Mouse (Mus musculus) heart, adult 11 months (tissue): ENCODE data around the gene Tbpl2.

ENCODE experiments used
- DNase-seq: peaks from one replicate; pipeline ENCODE4 v3.0.0; 2022

Tbpl2 gene

DNA sequence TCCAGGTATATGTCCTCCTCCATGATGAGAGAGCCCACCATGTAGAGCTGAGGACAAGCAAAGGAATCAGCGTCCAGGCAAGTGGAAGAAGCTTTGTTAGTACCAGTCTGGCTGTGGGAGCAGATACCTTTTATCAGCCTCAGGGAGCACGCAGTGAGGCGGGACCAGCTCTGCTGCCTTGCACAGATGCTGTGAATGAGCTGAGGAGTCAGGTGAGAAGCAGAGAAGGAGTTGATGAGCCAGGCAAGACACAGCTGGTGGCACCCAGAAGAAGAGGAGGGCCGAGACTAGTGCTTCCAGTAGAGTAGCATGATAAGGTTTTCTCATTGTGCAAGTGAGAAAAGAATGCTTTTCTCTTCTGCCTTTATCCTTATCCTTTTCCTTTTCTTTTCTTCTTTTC is at the start of gene Tbpl2:
TSS of gene Tbpl2 (minus strand) at position 101 of the 400 bp plus-strand sequence.
- no peak for DNase-seq

DNA sequence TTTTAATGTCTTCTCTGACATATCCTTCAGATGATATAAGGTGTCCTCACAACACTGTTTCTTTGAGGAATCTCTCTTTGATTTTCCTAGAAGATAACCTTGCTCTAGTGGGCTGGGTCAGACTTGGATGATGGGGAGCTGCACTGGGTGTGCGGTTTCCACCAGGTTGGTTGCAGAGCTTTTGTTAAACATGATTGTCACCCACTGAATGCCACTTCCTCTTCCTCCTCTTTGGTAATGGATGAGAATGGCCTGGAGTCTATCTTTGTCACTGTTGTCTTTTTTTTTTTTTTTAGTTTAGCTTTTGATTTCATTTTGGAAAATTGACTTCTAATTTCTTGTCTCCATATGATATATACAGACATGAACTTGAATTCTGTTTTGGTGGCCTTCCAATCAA is 38.0 kb upstream of the Tbpl2 start:
- no peak for DNase-seq

DNA sequence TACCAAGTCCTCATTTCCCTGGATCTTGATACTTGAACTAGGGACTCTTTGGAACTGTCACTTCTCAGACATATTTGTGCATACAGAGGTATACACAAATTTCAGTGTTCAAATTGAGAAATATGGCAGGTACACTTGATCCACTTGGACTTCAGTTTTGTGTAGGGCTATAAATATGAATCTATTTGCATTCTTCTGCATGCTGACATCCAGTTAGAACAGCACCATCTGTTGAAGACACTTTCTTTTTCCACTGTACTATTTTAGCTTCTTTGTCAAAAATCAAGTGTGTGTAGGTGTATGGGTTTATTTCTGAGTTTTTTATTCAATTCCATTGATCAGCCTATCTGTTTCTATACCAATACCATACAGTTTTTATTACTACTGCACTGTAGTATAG is 12.7 kb upstream of the Tbpl2 start:
- DNase-seq: no peak

DNA sequence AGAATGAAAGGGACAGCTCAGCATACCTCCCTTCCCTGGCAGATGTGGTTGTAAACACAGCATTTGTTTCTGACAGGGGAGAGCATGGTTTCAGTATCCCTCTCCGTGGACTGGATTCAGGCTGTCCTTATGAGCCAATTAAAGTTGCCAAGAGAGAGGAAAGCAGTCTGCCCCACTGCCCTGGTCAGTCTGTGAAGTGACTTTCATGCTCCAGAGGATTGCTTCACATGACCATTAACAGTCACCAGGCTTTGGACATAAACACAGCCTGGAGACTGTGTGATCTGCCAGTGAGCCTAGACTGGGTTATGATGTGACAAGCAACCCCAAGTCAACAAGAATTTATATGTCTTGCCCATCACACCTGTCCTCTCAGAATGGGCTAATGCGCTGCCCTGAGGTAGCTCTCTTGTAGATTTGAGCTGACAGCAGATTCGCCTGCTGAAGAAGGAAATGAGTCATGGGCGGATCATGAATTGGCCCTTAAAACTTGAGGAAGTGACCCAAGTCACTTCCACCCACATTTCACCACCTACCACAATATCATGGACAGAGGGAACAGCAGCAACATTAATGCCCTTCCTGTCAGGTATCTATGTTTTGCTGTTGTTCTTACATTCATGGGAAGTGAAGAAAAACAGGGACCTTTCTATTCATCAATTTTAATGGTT is 7.4 kb upstream of the Tbpl2 start:
- no peak for DNase-seq

DNA sequence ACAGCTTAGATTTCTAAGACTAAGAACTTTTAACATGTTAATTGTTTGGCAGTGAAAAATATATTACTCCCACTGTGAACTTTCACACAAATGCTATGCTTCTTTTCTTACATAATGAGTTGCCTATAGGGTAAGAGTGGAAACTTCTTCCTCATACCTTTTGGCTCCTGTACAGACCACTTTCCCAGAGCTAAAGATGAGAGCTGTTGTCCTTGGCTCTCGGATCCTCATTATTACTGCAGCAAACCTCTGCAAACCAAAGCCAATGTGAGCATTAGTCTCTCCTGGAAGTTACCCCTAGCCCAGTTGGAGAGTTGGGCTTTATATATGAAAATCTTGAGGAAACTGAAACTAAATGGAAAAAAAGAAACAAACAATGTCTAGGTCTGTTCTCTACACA is 5.5 kb downstream of the Tbpl2 start:
- DNase-seq: no peak

DNA sequence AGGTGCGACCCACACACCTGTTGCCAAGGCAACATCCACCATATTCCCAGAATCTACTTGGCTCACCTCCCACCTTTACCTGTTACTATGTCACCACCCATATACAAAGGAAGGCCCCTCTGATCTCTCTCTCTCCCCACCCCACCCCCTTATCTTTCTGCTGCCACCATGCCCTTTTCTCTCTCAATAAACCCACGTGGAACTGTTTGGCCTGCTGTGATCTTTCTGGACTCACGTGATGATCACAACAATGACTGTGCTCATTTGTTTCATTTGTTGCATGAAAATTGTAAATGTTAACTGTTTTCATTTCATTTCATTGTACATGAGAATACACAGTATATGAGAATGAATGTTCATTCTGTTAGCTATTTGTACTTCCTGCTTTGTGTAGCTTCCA is 45.9 kb downstream of the Tbpl2 start:
- no peak for DNase-seq

DNA sequence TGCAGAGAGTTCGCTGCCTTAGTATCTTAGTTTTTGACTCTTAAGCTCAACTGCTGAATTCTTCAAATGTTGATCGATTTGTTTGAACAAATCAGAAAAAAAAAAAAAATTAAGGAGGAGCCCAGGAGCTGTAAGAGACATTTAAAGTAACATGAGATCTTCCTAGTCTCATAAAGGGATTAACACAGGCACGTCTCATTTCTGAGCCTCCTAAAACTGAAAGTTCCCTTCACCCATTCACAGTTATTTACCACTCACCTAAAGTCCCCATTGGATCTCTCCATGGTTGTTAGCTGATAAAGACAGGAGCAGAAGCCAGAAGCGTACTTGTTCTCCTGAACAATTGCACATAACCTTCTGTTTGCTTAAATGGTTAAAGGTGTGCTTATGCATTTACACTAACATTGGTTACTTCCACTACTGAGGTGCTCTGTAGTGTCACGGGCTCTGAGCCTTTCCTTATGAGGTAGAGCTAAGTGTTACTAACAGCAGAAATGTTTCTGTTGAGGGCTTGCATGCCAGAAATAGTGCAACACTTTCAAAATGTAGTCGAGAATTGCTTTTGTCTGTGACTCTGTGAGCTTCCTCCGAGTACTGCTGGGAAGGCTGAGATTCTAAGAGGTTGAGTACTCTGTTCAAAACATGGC is 46.9 kb downstream of the Tbpl2 start, which contains the start of gene Hnmt:
TSS of gene Hnmt (minus strand) at position 51 of the 647 bp plus-strand sequence.
- DNase-seq: no peak

DNA sequence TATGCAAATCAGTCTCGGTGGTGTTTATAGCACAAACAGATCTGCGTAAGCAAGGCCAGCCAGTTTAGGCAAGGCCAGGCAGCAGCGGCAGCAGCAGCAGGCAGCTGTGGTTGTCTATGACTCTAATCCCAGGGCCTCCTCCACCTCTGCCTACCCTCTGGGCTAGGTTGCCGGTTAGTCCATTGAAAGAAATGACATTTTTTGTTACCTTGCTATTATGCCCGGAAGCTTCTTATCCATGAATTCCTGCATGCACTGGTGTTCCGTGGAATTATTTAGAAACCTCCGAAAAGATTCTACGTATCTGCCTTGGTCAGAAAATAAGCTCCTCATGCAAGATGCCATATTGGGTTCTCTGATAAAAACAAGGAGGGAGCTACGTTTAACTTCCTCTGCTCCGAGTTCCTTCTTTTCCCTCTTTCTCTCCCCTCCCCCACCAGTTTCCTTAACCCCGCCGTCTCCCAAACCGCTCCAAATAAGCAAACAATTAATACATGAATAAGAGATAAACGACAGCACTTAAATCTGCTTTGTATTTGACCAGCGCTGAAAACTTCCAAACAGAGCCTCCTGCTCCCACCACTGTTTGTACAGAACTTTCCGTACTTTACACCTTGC is 47.8 kb downstream of the Tbpl2 start:
- peak; percentile 97 for DNase-seq

DNA sequence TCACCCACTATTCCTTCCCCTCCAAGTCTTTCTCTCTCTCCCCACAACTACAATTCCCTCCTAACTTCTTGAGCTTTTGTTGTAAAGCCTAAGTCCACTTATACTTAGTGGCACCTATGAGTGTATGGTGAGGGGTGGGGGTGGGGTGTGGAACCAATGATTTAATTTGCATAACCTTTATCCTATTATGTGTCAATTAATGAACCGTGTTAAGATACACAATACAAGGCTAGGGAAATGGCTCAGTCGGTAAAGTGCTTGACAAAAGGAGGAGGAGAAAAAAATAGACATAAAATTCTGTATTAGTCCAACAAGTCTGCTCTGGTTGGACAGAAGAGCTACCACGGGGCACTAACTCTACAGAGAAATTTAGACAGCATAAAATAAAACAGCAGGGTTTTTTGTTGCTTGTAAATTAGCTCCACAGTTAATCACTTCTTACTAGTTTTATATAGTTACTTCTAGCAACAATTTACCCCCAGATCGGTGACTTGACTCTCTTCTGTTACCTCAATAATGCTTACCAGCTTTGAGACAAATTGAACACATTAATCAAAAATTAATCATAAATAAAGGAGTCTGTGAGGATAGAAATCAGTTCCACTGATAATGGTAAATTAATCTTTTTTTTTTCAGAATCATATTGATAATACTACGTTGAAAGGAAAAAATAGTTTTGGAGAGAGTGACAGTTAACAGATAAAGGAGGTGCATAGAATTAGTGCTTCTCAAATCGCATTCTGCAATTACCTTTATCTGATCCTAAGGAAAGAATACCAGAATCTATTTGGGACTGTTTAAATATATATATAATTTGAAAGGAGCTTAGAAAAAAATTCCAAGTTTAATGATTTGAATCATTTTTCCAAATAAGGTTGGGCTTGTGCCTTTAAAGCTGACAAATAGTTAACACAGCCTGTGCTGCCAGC is 48.6 kb downstream of the Tbpl2 start:
- no peak for DNase-seq

DNA sequence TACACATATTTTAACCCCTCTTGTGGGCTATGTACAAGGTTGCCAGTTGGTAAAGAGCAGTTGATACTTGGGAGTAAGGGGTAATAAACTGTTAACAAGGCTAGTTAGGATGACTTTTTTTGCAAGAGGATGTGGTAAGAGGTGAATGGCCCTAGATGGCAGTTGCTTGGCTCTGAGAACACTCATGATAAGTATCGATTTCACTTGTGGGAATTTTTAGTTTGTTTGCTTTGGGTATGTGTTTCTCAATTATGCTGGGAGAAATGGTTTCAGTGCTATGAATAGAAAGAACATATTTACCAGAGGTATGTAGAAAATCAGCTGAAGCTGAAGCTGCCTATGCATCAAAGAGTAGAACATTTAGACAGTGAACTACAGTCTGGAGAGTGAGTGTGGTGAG is 53.5 kb downstream of the Tbpl2 start:
- DNase-seq: no peak

DNA sequence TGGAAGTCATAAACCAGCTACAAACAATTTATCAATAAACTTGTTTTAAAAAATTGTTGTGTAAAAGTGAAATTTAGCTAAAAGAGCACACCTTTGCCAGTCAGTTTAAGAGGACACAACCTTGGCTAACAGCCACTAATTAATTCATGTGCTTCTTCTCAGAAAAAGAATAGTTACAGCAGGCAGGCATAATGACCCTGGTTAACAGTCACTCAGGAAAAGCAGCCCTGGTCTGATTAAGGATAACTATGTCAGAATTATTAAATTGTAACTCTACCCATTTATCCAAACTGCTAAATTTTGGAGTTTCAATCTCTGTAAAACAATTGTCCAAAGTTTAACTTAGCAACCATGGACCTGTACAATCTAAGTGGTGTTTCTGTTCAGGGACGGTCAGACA is 55.9 kb downstream of the Tbpl2 start:
- no peak for DNase-seq
